ENCODE assay signal across 9 mouse cellular contexts in genomic region chrX:20549532-20549931, GRCm38 (mm10). TPM values are rescaled to one million over a fixed set of nuclear protein-coding genes. Genes with fewer than 3 reads are reported as not detected.
DNase-seq lines count a peak whose midpoint lies in the region; ATAC-seq and TF ChIP-seq lines count a peak whose summit lies in the region.
"Had no signal": no experiment of that assay in that cellular context is flagged by ENCODE, and none has a peak within 500 bp of the region (broad histone marks: within the 10 kb centered on the region; RNA-seq: fewer than 3 reads in every experiment).

Gene Rgn, plus strand, starts transcription at chrX:20549787.

- H3K9me3 ChIP-seq in kidney, embryonic 16.5 days (ENCODE audit: low read length): no peaks in the 10 kb centered on the region
- no peaks in the 10 kb centered on the region for H3K9me3 ChIP-seq in forebrain, embryonic 16.5 days (ENCODE audit: control insufficient read depth, low read length)
- no peaks in the 10 kb centered on the region for H3K9me3 ChIP-seq in limb, embryonic 13.5 days

- H3K4me2 ChIP-seq in kidney, embryonic 16.5 days (replicated peaks; ENCODE audit: low read depth, low read length): peak within 1 kb of the TSS; percentile 57
- H3K4me2 ChIP-seq in forebrain, embryonic 16.5 days (ENCODE audit: low read length): peak within 1 kb of the TSS; percentile 61
- peak within 1 kb of the TSS; percentile 64 for H3K4me2 ChIP-seq in limb, embryonic 13.5 days (replicated peaks)
- peak within 1 kb of the TSS; percentile 60 for H3K4me2 ChIP-seq in myocyte (ENCODE audit: low read depth)

- H3K36me3 ChIP-seq in kidney, embryonic 16.5 days (ENCODE audit: insufficient read depth, low read length): no peaks in the 10 kb centered on the region
- no peaks in the 10 kb centered on the region for H3K36me3 ChIP-seq in forebrain, embryonic 16.5 days (ENCODE audit: control insufficient read depth, insufficient read depth)
- H3K36me3 ChIP-seq in limb, embryonic 13.5 days: no peaks in the 10 kb centered on the region
- H3K36me3 ChIP-seq in myocyte (ENCODE audit: control insufficient read depth, insufficient read depth): no peaks in the 10 kb centered on the region

- H3K27me3 ChIP-seq in kidney, embryonic 16.5 days (ENCODE audit: insufficient read depth, low read length): no peaks in the 10 kb centered on the region
- no peaks in the 10 kb centered on the region for H3K27me3 ChIP-seq in forebrain, embryonic 16.5 days (replicated peaks; ENCODE audit: control insufficient read depth, insufficient read depth, low read length)
- no peaks in the 10 kb centered on the region for H3K27me3 ChIP-seq in limb, embryonic 13.5 days
- H3K27me3 ChIP-seq in myocyte (ENCODE audit: control insufficient read depth, insufficient read depth, insufficient read length): no peaks in the 10 kb centered on the region

- TF ChIP-seq POLR2A in myocyte (IDR thresholded peaks at IDR 0.05; ENCODE audit: insufficient read length, low read depth): no peak

- H3K27ac ChIP-seq in kidney, embryonic 16.5 days (ENCODE audit: low read length): peak within 1 kb of the TSS; percentile 40; the same call in 1 of the 2 replicates
- H3K27ac ChIP-seq in forebrain, embryonic 16.5 days (ENCODE audit: low read length): no peak within 1 kb of the TSS
- H3K27ac ChIP-seq in limb, embryonic 13.5 days: no peak within 1 kb of the TSS

- ATAC-seq in kidney, embryonic 16.5 days (ENCODE audit: low FRiP score, low TSS enrichment): no peak
- ATAC-seq in forebrain, embryonic 16.5 days: no peak
- no peak for ATAC-seq in limb, embryonic 13.5 days (ENCODE audit: low FRiP score, low read depth)
- no peak for ATAC-seq in inflammation-experienced regulatory T-cells, adult 6 months

- H3K4me1 ChIP-seq in kidney, embryonic 16.5 days (ENCODE audit: insufficient read depth, low read length): no peaks in the 10 kb centered on the region
- 0 out of 2 replicates have a peak, but pooled peaks cover 2% of the 10 kb centered on the region for H3K4me1 ChIP-seq in forebrain, embryonic 16.5 days (replicated peaks; ENCODE audit: control insufficient read depth, insufficient read depth, low read length)
- no peaks in the 10 kb centered on the region for H3K4me1 ChIP-seq in limb, embryonic 13.5 days

- no peak within 1 kb of the TSS for H3ac ChIP-seq in myocyte (ENCODE audit: control insufficient read depth, insufficient read length)

- no peak for DNase-seq in kidney, postnatal 36 days
- no peak for DNase-seq in right cerebral cortex, postnatal 25 days
- DNase-seq in layer of hippocampus, adult 9-10 months (ENCODE audit: low spot score): no peak
- DNase-seq: kidney, adult 18-20 months had no signal

- 55% methylated on average over 3 of the region's 3 CpGs for WGBS in kidney, embryonic 16.5 days
- 66% methylated on average over 3 of the region's 3 CpGs for WGBS in forebrain, embryonic 16.5 days
- WGBS in limb, embryonic 13.5 days: 56% methylated on average over 3 of the region's 3 CpGs

- no peaks in the 10 kb centered on the region for H3K79me2 ChIP-seq in myocyte (ENCODE audit: control insufficient read depth, insufficient read depth)

- no peak within 1 kb of the TSS for H3K9ac ChIP-seq in kidney, embryonic 16.5 days (replicated peaks; ENCODE audit: low read length)
- H3K9ac ChIP-seq in forebrain, embryonic 16.5 days (replicated peaks; ENCODE audit: low read depth, low read length): no peak within 1 kb of the TSS
- no peak within 1 kb of the TSS for H3K9ac ChIP-seq in limb, embryonic 13.5 days

- H3K4me3 ChIP-seq in kidney, embryonic 16.5 days (ENCODE audit: low read length): peak within 1 kb of the TSS; percentile 41; the same call in 1 of the 2 replicates
- peak within 1 kb of the TSS; percentile 44 for H3K4me3 ChIP-seq in forebrain, embryonic 16.5 days (replicated peaks; ENCODE audit: low read length)
- peak within 1 kb of the TSS; percentile 37 for H3K4me3 ChIP-seq in limb, embryonic 13.5 days
- no peak within 1 kb of the TSS for H3K4me3 ChIP-seq in myocyte

TF ChIP-seq in myocyte, 11 proteins besides CTCF, POLR2A, EP300 and RAD21:
- TF ChIP-seq POLR2AphosphoS2 (IDR thresholded peaks at IDR 0.05; ENCODE audit: insufficient read length, low read depth): no peak
- no peak for TF ChIP-seq REST (IDR thresholded peaks at IDR 0.05; ENCODE audit: insufficient read depth, insufficient read length)
- TF ChIP-seq E2F4 (IDR thresholded peaks at IDR 0.05; ENCODE audit: insufficient read depth): no peak
- no peak for TF ChIP-seq MYOD1 (IDR thresholded peaks at IDR 0.05; ENCODE audit: control insufficient read depth in 1 of 3, insufficient read length in 2 of 3, low read depth in 2 of 3)
- TF ChIP-seq MYOG (IDR thresholded peaks at IDR 0.05; ENCODE audit: control insufficient read depth in 1 of 3, insufficient read depth in 1 of 3, insufficient read length in 2 of 3, low read depth in 2 of 3): no peak
- TF ChIP-seq SRF (IDR thresholded peaks at IDR 0.05; ENCODE audit: control insufficient read depth, insufficient read length, low read depth): no peak
- TF ChIP-seq TCF12 (IDR thresholded peaks at IDR 0.05; ENCODE audit: insufficient read depth, poor library complexity, severe bottlenecking): no peak
- TF ChIP-seq MAX (IDR thresholded peaks at IDR 0.05; ENCODE audit: low read depth): no peak
- TF ChIP-seq CEBPB (IDR thresholded peaks at IDR 0.05; ENCODE audit: insufficient read depth, poor library complexity, severe bottlenecking): no peak
- no peak for TF ChIP-seq USF1 (IDR thresholded peaks at IDR 0.05; ENCODE audit: low read depth)
- no peak for TF ChIP-seq TCF3 (IDR thresholded peaks at IDR 0.05; ENCODE audit: insufficient read length, low read depth)

RNA-seq across cellular contexts. Expression of gene Rgn, which starts in this region (rescaled TPM):
- polyA plus RNA-seq in kidney, embryonic 16.5 days (2015; fragmentation: Nextera tagmentation; extraction: Ambion mirVana): 8.1 and 8.7 TPM in 2 replicates
- polyA plus RNA-seq in forebrain, embryonic 16.5 days (2015; fragmentation: Nextera tagmentation; extraction: Ambion mirVana): 0.20 and 0.25 TPM in 2 replicates
- 0.75 and 1.1 TPM in 2 replicates for polyA plus RNA-seq in limb, embryonic 13.5 days (2015; fragmentation: Nextera tagmentation; extraction: Ambion mirVana)
- polyA plus RNA-seq in myocyte (2012; fragmentation: generic; extraction: Trizol): not detected
- not detected for polyA plus RNA-seq in inflammation-experienced regulatory T-cells, adult 6 months (2017; shearing (Covaris generic))
